Mouse (Mus musculus): Measurements from ENCODE around the gene Pyroxd2.
"Not testable (repeated sequence)": the region's sequence is repeated elsewhere in the genome, so short reads cannot be mapped to it uniquely, and the experiment has no call there.

Gene Pyroxd2

DNA sequence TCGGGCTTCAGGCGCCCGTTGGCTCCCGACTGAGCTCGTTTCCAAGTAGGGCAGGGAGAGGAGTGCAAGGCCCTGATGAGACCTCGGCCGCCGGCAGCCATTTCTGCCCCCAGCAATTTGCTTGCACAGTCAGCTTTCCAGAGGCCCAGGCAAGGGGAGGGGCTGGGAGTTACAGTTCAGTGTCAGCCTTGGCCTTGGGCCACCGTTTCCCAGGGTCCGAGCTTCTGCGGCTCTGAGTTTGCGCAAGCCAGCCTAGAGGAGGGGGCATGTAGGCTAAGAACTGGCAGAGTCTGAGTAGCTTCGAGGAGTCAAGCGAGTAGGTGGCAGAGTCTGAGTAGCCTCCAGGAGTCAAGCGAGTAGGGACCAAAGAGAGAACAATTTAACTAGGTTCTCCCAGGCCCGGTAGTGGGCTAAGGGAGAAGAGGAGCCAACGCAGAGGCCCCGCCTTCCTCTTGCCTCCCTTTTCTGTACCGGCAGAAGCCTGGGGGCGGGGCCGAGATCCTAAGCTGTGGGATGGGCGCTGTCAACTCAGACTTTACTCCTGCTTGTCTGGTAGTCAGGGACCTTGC is at the start of gene Pyroxd2:
Pyroxd2 (minus strand) TSS at position 413 of the 569 bp plus-strand sequence.
- peak; percentile 86 for DNase-seq (ENCODE audit: low spot score)

DNA sequence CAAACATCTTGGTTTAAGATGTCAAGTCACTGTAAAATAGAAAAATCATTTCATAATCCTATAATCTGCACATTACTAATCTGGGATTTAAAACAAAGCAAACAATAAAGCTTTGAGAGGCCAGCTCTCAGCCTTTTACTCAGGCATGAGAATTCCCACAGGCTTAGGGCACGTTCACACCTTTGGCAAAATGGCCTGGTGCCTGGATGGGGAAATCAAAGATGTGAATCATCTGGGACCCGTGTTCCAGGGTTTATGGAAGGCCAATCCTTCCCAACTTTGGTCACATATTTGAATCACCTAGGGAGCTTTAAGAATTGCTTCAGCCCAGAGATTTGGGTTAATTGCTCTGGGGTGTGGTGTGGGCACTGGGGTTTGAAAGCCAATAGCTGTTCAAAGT is 45.3 kb upstream of the Pyroxd2 start:
- no peak for DNase-seq (ENCODE audit: low spot score)

DNA sequence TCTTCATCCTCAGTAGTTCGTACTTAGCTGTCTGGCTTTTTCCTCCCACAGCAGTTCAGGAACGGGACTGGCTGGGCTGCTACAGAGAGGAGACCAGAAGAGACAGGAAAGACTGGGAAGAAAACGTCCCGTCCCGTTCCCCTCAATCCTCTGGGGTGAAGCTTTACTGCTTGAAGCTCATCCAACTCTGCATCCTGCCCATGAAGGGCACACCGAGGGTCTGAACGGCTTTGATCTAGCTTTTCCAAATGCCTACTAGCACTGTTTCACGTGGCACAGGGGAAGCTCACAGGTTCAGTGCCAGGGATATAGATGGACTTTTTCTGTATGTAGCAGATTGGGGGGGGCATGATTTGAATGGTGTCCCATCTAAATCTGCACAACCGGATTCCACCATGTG is 43.2 kb upstream of the Pyroxd2 start:
- no peak for DNase-seq (ENCODE audit: low spot score)

DNA sequence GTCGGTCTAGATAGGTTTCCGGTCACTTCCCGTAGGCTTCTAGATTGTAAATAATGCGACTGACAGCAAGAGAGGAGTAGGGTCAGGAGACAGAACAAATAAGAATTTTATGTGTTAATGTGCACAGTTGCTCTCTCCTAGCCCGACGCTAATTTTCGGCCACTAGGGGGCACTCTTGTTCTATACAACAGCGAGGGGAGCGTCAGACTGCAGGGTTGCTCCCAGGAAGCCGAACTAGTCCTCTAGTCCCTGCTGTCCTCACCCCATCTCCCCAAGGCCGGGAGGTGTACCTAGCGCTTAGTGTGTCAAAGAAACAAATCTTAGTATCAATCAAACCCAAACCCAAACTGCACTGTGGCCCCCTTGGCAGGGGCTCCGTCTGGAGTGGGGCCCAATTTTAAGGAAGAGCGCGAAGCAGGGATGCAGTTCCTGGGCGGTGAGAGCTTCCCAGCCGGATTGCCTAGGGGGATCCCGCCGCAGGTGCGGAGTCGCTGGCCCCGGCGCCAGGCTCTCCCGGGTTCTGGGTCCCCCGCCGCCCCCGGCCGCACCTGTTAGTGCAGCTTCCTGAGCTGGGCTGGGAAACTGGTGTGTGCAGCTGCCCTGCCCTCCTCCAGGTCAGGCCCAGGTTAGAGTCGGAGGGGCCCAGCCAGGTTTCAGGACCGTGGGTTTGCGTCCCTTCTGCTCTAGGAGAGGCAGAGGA is 42.5 kb upstream of the Pyroxd2 start:
- peak; percentile 91 for DNase-seq (ENCODE audit: low spot score)

DNA sequence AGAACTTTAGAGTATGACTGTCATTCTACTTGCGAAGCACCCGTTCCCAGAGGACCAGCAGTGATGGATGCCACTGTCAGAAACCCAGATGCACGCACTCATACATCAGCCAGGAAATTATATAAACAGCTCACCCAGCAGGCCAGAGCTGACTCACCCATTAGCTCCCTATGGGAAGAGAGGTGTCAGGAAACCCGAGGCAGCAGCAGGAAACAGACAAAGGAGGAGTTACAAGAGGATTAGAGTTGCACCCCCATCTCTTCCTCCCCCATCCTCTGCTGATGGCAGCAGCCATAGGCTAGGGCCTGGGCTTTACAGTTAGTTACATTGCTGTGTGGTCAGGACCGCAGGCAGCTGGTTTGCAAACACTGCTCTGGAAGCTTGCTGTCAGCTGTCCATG is 35.7 kb upstream of the Pyroxd2 start:
- no peak for DNase-seq (ENCODE audit: low spot score)

DNA sequence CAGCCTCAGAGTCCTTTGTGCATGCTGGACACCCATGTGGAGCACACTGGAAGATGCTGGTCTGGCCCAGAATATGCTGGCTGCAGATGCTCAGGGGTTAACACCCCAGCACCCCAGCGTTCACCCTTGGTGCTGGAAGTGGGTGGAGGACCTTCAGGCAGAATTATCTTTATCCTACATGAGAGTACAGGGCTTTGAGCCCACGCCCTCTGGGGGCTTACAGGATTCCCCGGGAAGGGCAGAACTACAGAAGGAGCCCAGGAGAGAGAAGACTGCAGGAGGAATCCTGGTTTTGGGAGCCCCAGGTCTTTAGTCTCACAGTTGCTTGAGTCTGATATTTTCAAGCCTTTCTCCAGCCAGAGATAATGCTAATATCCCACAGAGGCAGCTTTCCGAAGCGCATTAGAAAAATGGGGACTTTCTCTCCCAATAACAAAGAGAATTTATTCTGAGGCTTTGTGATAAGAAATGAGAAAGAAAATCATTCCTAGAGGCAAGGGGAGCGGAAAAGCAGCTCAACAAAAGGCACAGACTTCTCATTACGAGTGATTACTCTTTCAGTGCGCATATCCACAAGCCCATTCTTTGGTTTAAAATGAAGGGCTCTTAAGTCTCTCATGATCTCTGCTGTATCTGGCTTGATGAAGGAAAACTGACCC is 33.1 kb upstream of the Pyroxd2 start:
- no peak for DNase-seq (ENCODE audit: low spot score)

DNA sequence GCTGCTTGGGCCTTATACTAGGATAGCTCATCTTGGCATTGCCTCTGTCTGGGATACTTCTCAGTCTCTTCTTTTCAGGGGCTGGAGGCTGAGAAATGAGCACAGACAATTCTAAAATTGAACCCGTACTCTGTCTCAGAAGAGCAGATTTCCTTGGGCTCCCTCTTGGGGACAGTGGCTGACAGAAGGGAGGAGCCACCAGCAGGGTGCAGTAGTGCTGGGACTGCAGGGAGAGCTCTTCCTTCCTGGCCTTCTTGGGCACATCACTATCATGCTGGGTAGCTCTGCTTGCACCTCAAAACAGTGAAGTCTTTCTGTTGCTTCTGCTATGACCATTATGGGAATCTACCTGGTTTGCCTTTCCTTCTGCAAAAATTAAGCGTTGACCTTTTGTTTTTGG is 32.6 kb upstream of the Pyroxd2 start:
- DNase-seq (ENCODE audit: low spot score) = no peak

DNA sequence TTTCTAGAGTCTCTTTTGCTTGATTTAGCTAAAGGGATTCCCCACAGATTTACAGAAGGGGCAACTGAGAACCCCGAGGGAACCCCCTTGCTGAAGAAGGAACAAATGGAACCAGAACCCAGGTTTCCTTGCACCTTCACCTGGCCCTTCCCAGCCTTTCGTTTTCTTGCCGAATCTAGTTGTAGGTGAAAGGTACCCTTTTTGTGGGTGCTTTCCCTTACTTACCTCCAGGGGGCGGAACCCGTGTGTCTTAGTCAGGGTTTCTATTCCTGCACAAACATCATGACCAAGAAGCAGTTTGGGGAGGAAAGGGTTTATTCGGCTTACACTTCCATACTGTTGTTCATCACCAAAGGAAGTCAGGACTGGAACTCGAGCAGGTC is 27.6 kb upstream of the Pyroxd2 start:
- not testable (repeated sequence) for DNase-seq (ENCODE audit: low spot score)

DNA sequence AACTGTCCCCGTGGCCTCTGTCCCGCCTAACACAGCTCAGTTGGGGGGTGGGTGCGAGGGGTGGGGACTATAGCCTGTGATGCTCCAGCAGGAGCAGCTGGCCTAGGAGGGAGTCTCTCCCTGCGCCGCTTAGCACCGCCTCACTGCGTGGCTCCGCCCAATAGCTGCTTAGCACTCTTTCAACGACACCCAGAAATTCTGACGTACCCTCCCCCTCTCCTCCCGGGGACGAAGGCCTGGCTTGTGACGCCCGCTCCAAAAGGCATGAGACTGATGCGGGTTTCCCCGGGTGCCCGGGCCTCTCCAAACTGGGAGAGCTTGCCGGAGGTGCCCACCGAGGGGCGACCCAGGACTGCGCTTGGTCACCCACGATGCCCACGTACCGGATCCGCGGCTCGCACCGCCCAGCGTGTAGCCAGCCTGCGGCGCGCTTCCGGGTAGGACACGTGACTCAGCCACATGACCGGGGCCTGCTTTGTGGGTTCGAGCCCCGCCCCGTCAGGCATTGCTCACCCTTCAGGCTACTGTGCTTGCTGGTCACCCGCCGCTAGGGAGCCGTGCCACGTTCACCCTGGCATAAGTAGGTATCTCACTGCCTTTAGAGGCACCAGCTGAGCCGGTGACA is 27.1 kb upstream of the Pyroxd2 start, which contains the start of gene Hps1:
Hps1 (minus strand) TSS at position 448 of the 625 bp plus-strand sequence.
- peak; percentile 88 for DNase-seq (ENCODE audit: low spot score)

DNA sequence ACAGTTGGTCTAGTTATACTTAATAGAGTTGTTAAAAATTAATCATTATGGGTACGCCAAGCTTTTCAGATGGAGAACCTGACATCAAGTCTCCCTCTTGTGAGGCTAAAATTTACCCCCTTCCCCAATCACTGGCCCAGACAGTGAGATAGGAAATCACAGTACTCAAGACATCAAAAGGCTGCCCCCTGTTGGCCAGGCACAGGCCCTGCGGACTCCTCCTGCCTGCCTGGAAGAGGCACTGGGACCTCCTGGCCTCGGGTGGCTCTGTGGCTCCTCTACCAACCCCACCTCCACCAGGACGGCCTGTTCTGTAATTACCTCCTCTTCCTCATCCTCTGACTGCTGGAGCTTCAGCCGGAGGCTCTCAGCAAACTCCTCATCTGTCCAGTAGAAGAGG is 25.2 kb upstream of the Pyroxd2 start:
- peak; percentile 48 for DNase-seq (ENCODE audit: low spot score)

DNA sequence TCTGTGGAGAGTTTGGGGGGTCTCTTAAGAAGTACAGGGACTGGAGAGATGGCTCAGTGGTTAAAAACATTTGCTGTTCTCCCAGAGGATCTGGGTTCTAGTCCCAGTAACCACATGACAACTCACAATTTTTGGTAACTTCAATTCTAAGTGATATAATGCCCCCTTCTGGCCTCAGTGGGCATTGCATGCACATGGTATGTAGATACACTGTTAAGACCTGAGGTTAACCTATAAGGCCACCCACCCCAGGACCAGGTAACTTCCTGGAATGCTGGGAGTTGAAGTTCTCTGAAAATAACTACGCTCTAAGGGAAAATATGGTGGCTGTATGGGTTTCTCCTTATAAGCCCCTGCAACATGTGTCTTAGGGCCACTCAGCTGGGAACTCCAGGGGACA is 24.2 kb upstream of the Pyroxd2 start:
- no peak for DNase-seq (ENCODE audit: low spot score)

DNA sequence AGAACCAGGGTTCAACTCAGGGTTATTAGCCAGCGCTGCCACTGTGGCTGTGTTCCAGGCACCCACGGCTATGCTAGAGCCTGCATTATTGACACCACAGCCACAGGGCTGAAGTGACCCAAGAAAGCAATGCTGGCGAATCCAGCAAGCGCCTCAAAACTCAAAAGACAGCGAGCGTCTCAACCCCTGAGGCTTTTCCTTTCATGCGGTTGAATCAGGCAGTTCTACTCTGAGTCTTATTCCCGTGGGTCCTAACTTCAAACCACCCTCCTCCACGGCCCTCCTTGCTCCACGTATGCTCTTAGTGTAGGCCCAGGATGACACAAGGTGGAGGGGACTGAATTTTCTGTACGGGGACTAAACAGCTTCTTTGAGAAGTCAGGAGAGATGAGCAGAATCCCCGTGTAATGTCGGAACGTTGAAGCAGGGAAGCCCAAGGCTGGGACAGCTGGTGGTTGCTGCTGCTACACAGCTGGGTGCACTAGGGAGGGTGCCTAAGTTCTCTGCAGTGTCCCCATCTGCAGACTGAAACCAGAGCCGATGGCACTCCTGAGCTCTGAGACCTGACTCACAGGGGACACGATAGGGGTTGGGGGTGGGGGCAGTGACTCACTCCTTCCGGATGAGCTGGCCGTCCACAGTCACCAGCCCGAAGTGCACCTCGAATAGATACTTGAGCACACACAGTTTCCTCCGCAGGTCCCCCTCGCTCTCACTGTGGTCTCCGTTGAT is 17.7 kb upstream of the Pyroxd2 start:
- DNase-seq (ENCODE audit: low spot score) = no peak

DNA sequence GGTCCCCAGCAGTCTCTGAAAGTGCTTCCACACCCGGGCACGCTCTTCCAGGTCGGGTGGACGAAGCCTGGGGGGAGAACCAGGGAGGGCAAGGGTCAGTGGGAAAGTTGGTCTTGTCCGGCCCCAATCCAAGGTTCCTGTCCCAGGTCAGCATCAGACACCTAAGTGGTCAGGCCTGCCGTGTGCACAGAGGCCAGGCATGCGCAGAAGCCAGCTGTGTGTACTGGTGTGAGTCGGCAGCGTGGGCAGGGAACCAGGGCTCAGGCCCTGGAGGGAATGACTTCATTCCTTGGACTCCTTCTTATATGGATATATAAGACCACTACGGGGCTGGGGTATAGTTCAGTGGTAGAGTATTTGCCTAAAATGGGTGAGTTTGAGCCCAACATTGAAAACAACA is 17.1 kb upstream of the Pyroxd2 start:
- no peak for DNase-seq (ENCODE audit: low spot score)

DNA sequence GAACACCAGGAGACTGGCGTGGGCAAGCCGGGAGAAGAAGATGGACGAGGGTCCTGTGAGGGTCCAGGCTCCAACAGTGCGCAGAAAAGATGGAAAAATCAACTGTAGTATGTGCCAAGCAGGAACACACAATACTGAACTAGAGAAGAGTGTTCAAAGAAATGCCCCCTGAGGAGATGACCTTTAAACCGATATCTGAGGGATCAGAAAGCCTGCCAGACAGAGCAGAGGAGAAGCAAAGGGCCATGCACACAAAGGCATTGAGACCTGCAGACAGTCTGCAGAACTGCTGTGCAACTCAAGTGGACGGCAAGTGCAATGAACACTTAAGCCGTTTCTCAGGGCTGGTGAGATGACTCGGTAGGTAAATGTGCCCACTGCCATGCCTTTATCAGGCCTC is 14.8 kb upstream of the Pyroxd2 start:
- no peak for DNase-seq (ENCODE audit: low spot score)

DNA sequence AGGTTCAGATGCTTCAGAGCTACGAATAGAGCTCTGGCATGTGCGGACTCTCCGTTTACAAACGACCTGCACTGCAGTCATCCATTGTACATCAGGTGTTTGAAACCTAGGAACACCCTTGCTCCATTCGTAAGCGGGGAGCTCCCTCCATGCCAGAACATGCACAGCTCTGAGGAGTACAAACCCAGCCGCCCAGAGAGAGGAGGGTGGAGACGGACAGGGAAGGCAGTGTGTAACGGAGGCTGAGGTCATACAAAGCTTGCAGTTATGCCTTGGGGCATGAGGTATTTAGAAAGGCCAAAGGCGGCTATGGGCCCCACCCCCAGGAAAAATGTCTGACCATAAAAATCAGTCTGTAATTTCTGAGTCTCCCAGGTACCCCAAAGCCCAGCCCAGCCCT is 11.8 kb upstream of the Pyroxd2 start:
- no peak for DNase-seq (ENCODE audit: low spot score)

DNA sequence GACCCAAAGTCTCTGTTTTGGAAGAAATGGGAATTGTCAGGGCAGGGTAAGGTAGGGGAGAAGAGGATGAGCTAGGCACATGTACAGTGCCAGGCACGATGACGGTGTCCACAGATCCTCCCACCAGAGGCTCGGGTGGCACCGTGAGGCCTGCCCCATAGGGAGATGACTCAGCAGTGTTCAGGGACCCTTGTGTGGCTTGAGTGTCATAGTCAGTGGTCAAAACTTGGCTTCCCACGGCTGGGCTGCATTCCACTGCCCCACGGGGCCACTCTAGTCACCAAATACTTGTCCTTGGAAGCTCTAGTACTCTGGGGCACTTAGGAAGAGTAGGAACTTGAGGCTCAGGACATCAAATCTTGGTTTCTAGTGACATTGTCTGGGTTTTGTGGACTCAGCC is 4.1 kb upstream of the Pyroxd2 start:
- DNase-seq (ENCODE audit: low spot score) = no peak

DNA sequence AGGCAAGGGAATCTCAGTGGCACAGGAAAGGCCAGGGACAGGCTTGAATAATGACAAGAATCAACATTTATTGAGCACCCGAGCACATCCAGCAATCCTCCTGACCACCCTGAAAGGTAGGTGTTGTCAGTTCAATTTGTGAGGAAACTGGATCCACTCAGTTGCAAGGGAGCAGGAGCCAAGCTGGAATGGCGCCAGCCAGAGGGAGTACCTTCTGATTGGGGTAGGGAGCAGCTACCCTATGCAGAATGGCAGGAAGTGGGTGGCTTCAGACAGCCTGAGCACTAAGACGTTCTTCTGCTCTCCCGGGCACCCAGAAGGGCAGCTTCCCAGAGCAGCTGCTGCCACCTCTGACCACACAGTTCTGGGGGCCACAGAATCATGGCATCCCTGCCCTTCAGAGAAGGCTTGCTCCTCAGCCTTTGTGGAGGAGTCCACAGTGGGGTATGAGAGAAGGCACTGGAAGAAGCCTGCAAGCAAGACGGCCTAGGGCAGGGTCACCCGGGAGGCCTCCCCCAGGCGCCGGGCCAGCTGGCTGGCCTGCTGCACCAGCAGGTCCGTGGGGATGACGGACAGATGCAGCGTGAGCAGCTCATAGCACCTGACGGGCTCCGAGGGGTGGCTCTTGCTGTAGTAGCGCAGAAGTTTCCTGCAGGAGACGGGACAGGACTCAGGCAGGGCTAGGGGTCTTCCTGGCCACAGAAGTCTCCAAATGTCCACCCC is 2.7 kb upstream of the Pyroxd2 start:
- DNase-seq (ENCODE audit: low spot score) = peak; percentile 49

DNA sequence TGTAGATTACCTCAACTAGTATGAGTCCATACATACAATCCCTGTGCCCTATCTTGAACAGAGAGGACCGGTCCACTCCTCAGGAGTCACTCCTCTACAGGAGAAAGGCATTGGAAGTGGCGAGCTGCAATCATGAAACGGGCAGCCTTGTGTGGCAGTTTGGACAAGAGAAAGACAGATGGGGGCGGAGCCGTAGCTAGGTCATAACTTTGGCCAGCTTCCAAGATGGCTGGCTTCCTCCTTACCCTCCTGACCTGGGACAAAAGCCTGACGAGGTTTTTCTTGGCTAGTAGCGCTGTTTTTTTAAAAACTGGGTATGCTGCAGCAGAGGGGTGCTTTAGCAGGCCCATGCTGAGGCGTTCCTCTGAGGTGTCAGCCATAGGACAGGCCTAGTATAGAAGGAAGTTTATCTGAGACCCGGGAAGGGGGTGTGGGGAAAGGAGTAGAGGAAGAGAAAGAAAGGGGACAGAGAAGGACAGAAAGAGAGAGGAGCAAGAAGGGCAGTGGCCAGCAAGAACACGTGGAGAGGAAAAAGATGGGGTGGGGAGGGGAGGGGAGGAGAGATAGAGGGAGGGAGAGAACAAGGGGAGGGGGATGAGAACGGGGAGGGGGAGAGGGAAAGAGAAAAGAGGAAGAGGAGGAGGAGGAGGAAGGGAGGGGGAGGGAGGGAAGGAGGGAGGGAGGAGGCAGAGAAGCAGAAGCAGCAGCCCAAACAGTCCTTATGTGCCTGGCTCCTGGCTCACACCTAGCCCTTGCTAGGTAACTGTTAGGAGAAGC is 754 bp upstream of the Pyroxd2 start:
- peak; percentile 80 for DNase-seq (ENCODE audit: low spot score)

DNA sequence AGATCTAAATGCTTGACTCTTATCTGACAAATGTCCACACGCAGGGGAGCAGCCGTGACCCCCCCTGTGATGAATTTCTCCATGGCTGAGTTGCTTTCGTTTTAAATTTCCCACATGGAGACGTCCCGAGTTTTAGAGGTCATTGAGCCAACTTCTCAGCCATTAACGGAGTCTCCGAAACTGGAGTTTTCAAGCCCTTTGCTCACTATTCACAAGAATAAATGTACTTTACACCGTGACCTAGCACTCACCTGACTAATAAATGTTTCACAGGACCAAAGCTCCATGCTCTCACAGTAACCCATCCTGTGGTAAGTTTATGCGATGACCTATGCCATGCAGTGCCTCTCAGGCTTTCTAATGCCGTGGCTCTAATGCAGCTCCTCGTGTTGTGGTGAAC is 2.4 kb downstream of the Pyroxd2 start:
- no peak for DNase-seq (ENCODE audit: low spot score)

DNA sequence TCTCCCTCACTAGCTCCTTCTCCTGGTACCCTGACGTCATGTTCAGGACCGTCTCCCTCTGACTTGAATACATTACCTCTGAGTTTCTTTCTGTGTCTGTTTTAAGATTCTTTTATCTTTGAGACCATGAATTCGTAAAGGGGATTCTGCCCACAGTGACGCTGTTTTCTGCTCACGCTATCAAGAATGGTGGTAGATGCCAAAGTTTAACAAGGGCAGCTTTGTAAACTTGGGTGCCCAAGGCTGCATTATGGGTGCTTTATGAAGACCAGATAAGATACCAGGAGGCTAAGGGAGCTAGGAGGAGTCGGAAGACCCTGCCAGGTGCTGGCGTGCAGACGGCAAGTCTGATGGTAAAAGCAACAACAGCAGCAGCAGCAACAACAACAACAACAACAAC is 5.9 kb downstream of the Pyroxd2 start:
- DNase-seq (ENCODE audit: low spot score) = no peak

DNA sequence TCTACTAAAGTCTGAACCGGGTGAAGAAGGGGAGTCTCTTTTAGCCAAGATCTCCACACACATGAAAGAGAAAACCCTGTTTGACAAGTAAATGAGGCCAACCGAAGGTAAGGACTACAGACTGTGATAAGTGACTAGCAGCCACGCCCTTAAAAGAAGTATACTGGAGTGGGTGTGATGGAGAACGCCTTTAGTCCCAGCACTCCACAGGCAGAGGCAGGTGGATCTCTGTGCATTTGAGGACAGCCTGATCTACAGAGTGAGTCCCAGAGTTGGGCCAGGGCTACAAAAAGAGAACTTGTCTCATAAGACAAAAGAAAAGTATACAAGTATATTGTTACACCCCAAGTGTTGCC is 6.7 kb downstream of the Pyroxd2 start:
- no peak for DNase-seq (ENCODE audit: low spot score)
